Mouse (Mus musculus): Measurements from ENCODE around the gene Zkscan4.
"Not testable (repeated sequence)": the region's sequence is repeated elsewhere in the genome, so short reads cannot be mapped to it uniquely, and the experiment has no call there.

Zkscan4 gene

GRCm38 (mm10) chr13:21478759-21479670, at the start of gene Zkscan4, which contains the start of gene Gm10065:
Gene Zkscan4, plus strand, starts transcription at chr13:21478907.
Gene Gm10065, minus strand, starts transcription at chr13:21479441.
- peak; percentile 5 for DNase-seq (ENCODE audit: low read depth, low spot score)

GRCm38 (mm10) chr13:21435476-21435875, 43.2 kb upstream of the Zkscan4 start:
- no peak for DNase-seq (ENCODE audit: low read depth, low spot score)

- DNase-seq (ENCODE audit: low read depth, low spot score), result peak; percentile 63
These were observed 38.1 kb upstream of the Zkscan4 start, which contains the start of gene Pgbd1 for GRCm38 (mm10) chr13:21440503-21441206. Gene Pgbd1, minus strand, starts transcription at chr13:21441058.

- no peak for DNase-seq (ENCODE audit: low read depth, low spot score)
These were observed 37.5 kb upstream of the Zkscan4 start for GRCm38 (mm10) chr13:21441207-21441572.

GRCm38 (mm10) chr13:21446796-21447195, 31.9 kb upstream of the Zkscan4 start:
- DNase-seq (ENCODE audit: low read depth, low spot score), result no peak

GRCm38 (mm10) chr13:21447856-21448614, 30.7 kb upstream of the Zkscan4 start:
- no peak for DNase-seq (ENCODE audit: low read depth, low spot score)

- DNase-seq (ENCODE audit: low read depth, low spot score), result no peak
These were observed 25.7 kb upstream of the Zkscan4 start for GRCm38 (mm10) chr13:21453042-21453441.

GRCm38 (mm10) chr13:21453449-21453848, 25.3 kb upstream of the Zkscan4 start, which contains the start of gene Zscan26:
Gene Zscan26, minus strand, starts transcription at chr13:21453730.
- DNase-seq (ENCODE audit: low read depth, low spot score), result peak; percentile 82

- no peak for DNase-seq (ENCODE audit: low read depth, low spot score)
These were observed 24.6 kb upstream of the Zkscan4 start for GRCm38 (mm10) chr13:21454133-21454532.

GRCm38 (mm10) chr13:21456347-21456746, 22.4 kb upstream of the Zkscan4 start:
- DNase-seq (ENCODE audit: low read depth, low spot score), result no peak

GRCm38 (mm10) chr13:21462516-21462915, 16.2 kb upstream of the Zkscan4 start:
- not testable (repeated sequence) for DNase-seq (ENCODE audit: low read depth, low spot score)

- no peak for DNase-seq (ENCODE audit: low read depth, low spot score)
These were observed 11.4 kb upstream of the Zkscan4 start for GRCm38 (mm10) chr13:21467336-21467735.

- DNase-seq (ENCODE audit: low read depth, low spot score), result peak; percentile 80
These were observed 10.4 kb upstream of the Zkscan4 start, which contains the start of gene Nkapl for GRCm38 (mm10) chr13:21468061-21469019. Gene Nkapl, minus strand, starts transcription at chr13:21468509.

GRCm38 (mm10) chr13:21469097-21469496, 9.6 kb upstream of the Zkscan4 start:
- no peak for DNase-seq (ENCODE audit: low read depth, low spot score)

- DNase-seq (ENCODE audit: low read depth, low spot score), result no peak
These were observed 6.3 kb upstream of the Zkscan4 start for GRCm38 (mm10) chr13:21472427-21472826.

GRCm38 (mm10) chr13:21486881-21487280, 8.2 kb downstream of the Zkscan4 start:
- no peak for DNase-seq (ENCODE audit: low read depth, low spot score)

- DNase-seq (ENCODE audit: low read depth, low spot score), result no peak
These were observed 14.1 kb downstream of the Zkscan4 start for GRCm38 (mm10) chr13:21492847-21493246.

- no peak for DNase-seq (ENCODE audit: low read depth, low spot score)
These were observed 16.4 kb downstream of the Zkscan4 start, which contains the start of gene AK157302 for GRCm38 (mm10) chr13:21495080-21495479. Gene AK157302, plus strand, starts transcription at chr13:21495223.

- not testable (repeated sequence) for DNase-seq (ENCODE audit: low read depth, low spot score)
These were observed 22.5 kb downstream of the Zkscan4 start, which contains the start of gene Gm11273 for GRCm38 (mm10) chr13:21501182-21501581. Gene Gm11273, minus strand, starts transcription at chr13:21501418.

GRCm38 (mm10) chr13:21502296-21502695, 23.6 kb downstream of the Zkscan4 start:
- no peak for DNase-seq (ENCODE audit: low read depth, low spot score)

Measured in CD4-positive helper T cell, adult 2 months (primary cell).